Mouse (Mus musculus): ENCODE data around the gene Mycbp.

The Mycbp gene

GRCm38 (mm10) chr4:123904333-123905125, at the start of gene Mycbp:
TSS of gene Mycbp (plus strand) at chr4:123904832.
- CTCF ChIA-PET = interaction anchor here (0.7 kb wide), 1 partner anchor 160 kb away, joined by 8 read pairs; no protein-coding TSS in a partner anchor

GRCm38 (mm10) chr4:123856888-123857287, 47.7 kb upstream of the Mycbp start:
- CTCF ChIA-PET = no interaction called here

GRCm38 (mm10) chr4:123858090-123858489, 46.5 kb upstream of the Mycbp start:
- CTCF ChIA-PET = no interaction called here

- CTCF ChIA-PET = no interaction called here
These were observed 45.3 kb upstream of the Mycbp start, which contains the start of gene 4933427I04Rik for GRCm38 (mm10) chr4:123859379-123859778. TSS of gene 4933427I04Rik (plus strand) at chr4:123859679.

GRCm38 (mm10) chr4:123859803-123860202, 44.8 kb upstream of the Mycbp start:
- CTCF ChIA-PET = no interaction called here

GRCm38 (mm10) chr4:123860621-123861020, 44.0 kb upstream of the Mycbp start:
- CTCF ChIA-PET = no interaction called here

GRCm38 (mm10) chr4:123893726-123894125, 10.9 kb upstream of the Mycbp start:
- CTCF ChIA-PET = no interaction called here

GRCm38 (mm10) chr4:123894295-123894694, 10.3 kb upstream of the Mycbp start:
- CTCF ChIA-PET = no interaction called here

- CTCF ChIA-PET = interaction anchor here (0.6 kb wide), 1 partner anchor 785 kb away, joined by 3 read pairs; no protein-coding TSS in a partner anchor
These were observed 5.9 kb upstream of the Mycbp start for GRCm38 (mm10) chr4:123898696-123899095.

- CTCF ChIA-PET = no interaction called here
These were observed 1.2 kb upstream of the Mycbp start for GRCm38 (mm10) chr4:123903432-123903831.

- CTCF ChIA-PET = interaction anchor here (0.6 to 0.7 kb wide), 2 partner anchors 161 to 775 kb away, joined by 6 to 8 read pairs; no protein-coding TSS in a partner anchor
These were observed 565 bp downstream of the Mycbp start for GRCm38 (mm10) chr4:123905126-123905668.

GRCm38 (mm10) chr4:123911503-123911902, 6.9 kb downstream of the Mycbp start:
- CTCF ChIA-PET = no interaction called here

- CTCF ChIA-PET = no interaction called here
These were observed 7.8 kb downstream of the Mycbp start for GRCm38 (mm10) chr4:123912431-123912830.

GRCm38 (mm10) chr4:123916748-123917547, 12.3 kb downstream of the Mycbp start, which contains the start of gene Rragc:
TSS of gene Rragc (plus strand) at chr4:123917446.
- CTCF ChIA-PET = no interaction called here

GRCm38 (mm10) chr4:123917548-123918140, 13.0 kb downstream of the Mycbp start, which contains the start of gene 4930535I16Rik:
TSS of gene 4930535I16Rik (minus strand) at chr4:123918022.
- CTCF ChIA-PET = no interaction called here

- CTCF ChIA-PET = no interaction called here
These were observed 14.2 kb downstream of the Mycbp start for GRCm38 (mm10) chr4:123918851-123919250.

GRCm38 (mm10) chr4:123921055-123921565, 16.5 kb downstream of the Mycbp start:
- CTCF ChIA-PET = no interaction called here

GRCm38 (mm10) chr4:123927961-123928360, 23.3 kb downstream of the Mycbp start:
- CTCF ChIA-PET = interaction anchor here (0.7 kb wide), 1 partner anchor 1012 kb away, joined by 6 read pairs; no protein-coding TSS in a partner anchor

- CTCF ChIA-PET = interaction anchor here (0.6 kb wide), 1 partner anchor 13 kb away, joined by 4 read pairs; no protein-coding TSS in a partner anchor
These were observed 25.4 kb downstream of the Mycbp start for GRCm38 (mm10) chr4:123929994-123930393.

GRCm38 (mm10) chr4:123934306-123934705, 29.7 kb downstream of the Mycbp start:
- CTCF ChIA-PET = no interaction called here

GRCm38 (mm10) chr4:123936059-123936458, 31.4 kb downstream of the Mycbp start:
- CTCF ChIA-PET = no interaction called here

Data from spleen, embryonic (tissue).